Mouse (Mus musculus) gastrocnemius, adult 8-10 months (tissue): ENCODE measurements around the gene Cemip. TPM values are rescaled to one million over a fixed set of nuclear protein-coding genes. Genes with fewer than 3 reads are reported as not detected.

Experiments
- DNase-seq, 2 experiments: peaks; one replicate each; pipeline ENCODE4 v3.0.0; 2022; ENCODE audit warnings: low spot score in 2 of 2
- total RNA-seq, 4 experiments: library from RNA; stranded (reverse); gene quantifications; 2 replicates each; pipeline ENCODE4 v1.2.4; 2022

The Cemip gene
- total RNA-seq, 4 experiments from 2014 or later: 0.15 TPM; not detected in 3

- DNase-seq: no peak
These were observed 10.2 kb upstream of the Cemip start for GRCm38 (mm10) chr7:84096501-84096900.

- no peak for DNase-seq
These were observed 4.5 kb upstream of the Cemip start for GRCm38 (mm10) chr7:84090793-84091192.

GRCm38 (mm10) chr7:84089777-84090176 is 3.5 kb upstream of the Cemip start:
- DNase-seq: no peak

- DNase-seq: peak; percentile 44 to 54
These were observed 2.7 kb upstream of the Cemip start for GRCm38 (mm10) chr7:84088971-84089370.

GRCm38 (mm10) chr7:84088191-84088590 is 1.9 kb upstream of the Cemip start:
- DNase-seq: no peak

GRCm38 (mm10) chr7:84085049-84085945 is 1.0 kb downstream of the Cemip start:
- DNase-seq: peak in 1 of 2 experiments; percentile 16

- DNase-seq: no peak
These were observed 8.9 kb downstream of the Cemip start for GRCm38 (mm10) chr7:84077257-84078013.

GRCm38 (mm10) chr7:84074266-84074665 is 12.0 kb downstream of the Cemip start:
- no peak for DNase-seq

- no peak for DNase-seq
These were observed 12.4 kb downstream of the Cemip start for GRCm38 (mm10) chr7:84073856-84074255.

GRCm38 (mm10) chr7:84068931-84069330 is 17.4 kb downstream of the Cemip start:
- peak in 1 of 2 experiments; percentile 37 for DNase-seq

- no peak for DNase-seq
These were observed 26.5 kb downstream of the Cemip start for GRCm38 (mm10) chr7:84059799-84060198.

- peak in 1 of 2 experiments; percentile 8 for DNase-seq
These were observed 30.2 kb downstream of the Cemip start for GRCm38 (mm10) chr7:84055961-84056629.

GRCm38 (mm10) chr7:84053856-84054255 is 32.4 kb downstream of the Cemip start:
- DNase-seq: no peak

GRCm38 (mm10) chr7:84051423-84051822 is 34.9 kb downstream of the Cemip start:
- DNase-seq: no peak

- DNase-seq: no peak
These were observed 40.8 kb downstream of the Cemip start for GRCm38 (mm10) chr7:84045546-84045945.

- DNase-seq: no peak
These were observed 41.6 kb downstream of the Cemip start for GRCm38 (mm10) chr7:84044581-84045290.

GRCm38 (mm10) chr7:84042726-84043125 is 43.6 kb downstream of the Cemip start:
- DNase-seq: no peak

- DNase-seq: no peak
These were observed 46.3 kb downstream of the Cemip start for GRCm38 (mm10) chr7:84039856-84040522.

- no peak for DNase-seq
These were observed 47.7 kb downstream of the Cemip start for GRCm38 (mm10) chr7:84038642-84039041.

GRCm38 (mm10) chr7:84032831-84033230 is 53.5 kb downstream of the Cemip start:
- no peak for DNase-seq
